Mouse (Mus musculus) heart, postnatal 0 days (tissue): ENCODE data around the gene Rac3.
A peak's percentile ranks its signal among the peaks of the same experiment; 100 is the strongest.

Experiments
- CTCF ChIP-seq: IDR thresholded peaks from 2 replicates; pipeline ENCODE4 v1.5.1; 2016; ENCODE audit warnings: antibody characterized with exemption, control low read depth, low read depth
- EP300 ChIP-seq: IDR thresholded peaks from 2 replicates; pipeline ENCODE4 v1.6.1; 2016; ENCODE audit warnings: antibody characterized with exemption, low read depth

- TF ChIP-seq CTCF (0 out of 2 replicates have a peak, but pooled peaks have one; percentile 11), EP300 (no peak)
Observed at GRCm38 (mm10) chr11:120731858-120732680, 10.8 kb downstream of the Rac3 start, which contains the start of gene Cbr2.
